Mouse (Mus musculus): ENCODE measurements around the gene Gm49711.

DNA sequence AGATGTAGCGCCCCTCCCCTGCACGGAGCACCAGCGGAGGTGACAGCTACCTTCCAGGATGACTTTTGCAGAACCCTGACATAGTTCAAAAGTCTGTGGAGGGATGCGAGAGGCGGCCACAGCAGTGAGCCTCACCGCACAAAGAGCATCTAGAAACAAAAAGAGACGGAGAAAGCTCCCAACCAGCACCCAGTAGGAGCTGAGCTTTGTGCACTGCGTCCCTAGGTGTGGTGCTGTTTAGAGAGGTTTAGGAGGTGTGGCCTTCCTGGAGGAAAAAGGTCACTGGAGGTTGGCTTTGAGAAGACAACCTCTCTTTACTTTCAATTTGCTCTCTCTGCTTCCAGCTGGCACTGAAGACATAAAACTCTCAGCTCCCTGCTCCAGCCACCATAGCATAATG, 121.2 kb downstream of the Gm49711 start:
- no peak for TF ChIP-seq POLR2A (IDR thresholded peaks at IDR 0.05; ENCODE audit: low read depth, low read length)
- no peak for TF ChIP-seq CTCF (IDR thresholded peaks at IDR 0.05; ENCODE audit: borderline replicate concordance, insufficient read depth, low read length)

All from embryonic fibroblast, embryonic 13.5 days (primary cell).